Mouse (Mus musculus) embryonic fibroblast, embryonic 13.5 days (primary cell): ENCODE results near the gene Ptprd. TPM values are rescaled to one million over a fixed set of nuclear protein-coding genes. Genes with fewer than 3 reads are reported as not detected.

Experiments
- H3K27ac ChIP-seq: 2 replicates; pipeline ENCODE4 v1.5.1; 2012; ENCODE audit warnings: low read length, control low read depth, inconsistent platforms; ENCODE audit not compliant: insufficient read depth
- H3K4me1 ChIP-seq: 2 replicates; pipeline ENCODE4 v1.6.1; 2011; ENCODE audit warnings: low read length; ENCODE audit not compliant: control insufficient read depth, insufficient read depth
- H3K4me3 ChIP-seq: 2 replicates; pipeline ENCODE4 v1.5.1; 2011; ENCODE audit warnings: mild to moderate bottlenecking, control low read depth, low read length; ENCODE audit not compliant: insufficient read depth
- CTCF ChIP-seq: IDR thresholded peaks from 2 replicates; pipeline ENCODE4 v1.5.1; 2011; ENCODE audit warnings: mild to moderate bottlenecking, control low read depth, low read length, moderate library complexity, borderline replicate concordance; ENCODE audit not compliant: insufficient read depth
- POLR2A ChIP-seq: IDR thresholded peaks from 2 replicates; pipeline ENCODE4 v1.6.1; 2011; ENCODE audit warnings: low read depth, mild to moderate bottlenecking, control low read depth, low read length, moderate library complexity
- polyA plus RNA-seq: library from polyadenylated mRNA; stranded (reverse); fragments of >200 nt; gene quantifications from 2 replicates; pipeline ENCODE4 v1.2.4, GENCODE M21; 2011; ENCODE audit warnings: low read depth; ENCODE audit not compliant: missing spikeins, insufficient read length

Ptprd gene
- polyA plus RNA-seq, 1 experiment: 39.3 TPM

DNA sequence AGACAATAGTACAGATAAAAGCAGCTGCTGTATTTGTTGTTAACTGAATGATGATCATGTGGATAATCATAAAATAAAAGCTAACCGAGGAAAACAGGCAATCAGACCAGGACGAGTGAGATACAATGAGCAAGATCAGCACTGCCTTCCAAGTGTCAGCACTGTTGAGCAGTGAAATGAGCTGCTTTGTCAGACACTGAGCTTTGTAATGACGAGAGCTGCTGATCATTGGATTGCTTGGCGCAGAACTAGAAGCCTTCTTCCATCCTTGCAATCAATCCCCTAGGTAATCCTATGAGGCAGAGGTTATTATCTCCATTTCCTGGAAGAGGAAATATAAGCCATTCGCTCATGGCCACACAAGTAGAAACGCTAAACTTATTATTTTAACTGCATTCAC is 489.9 kb downstream of the Ptprd start:
- Histone ChIP-seq H3K27ac (no peak overlapping the region), H3K4me1 (no peaks in the 10 kb centered on the region), H3K4me3 (no peak overlapping the region)
- TF ChIP-seq POLR2A (no peak), CTCF (no peak)

DNA sequence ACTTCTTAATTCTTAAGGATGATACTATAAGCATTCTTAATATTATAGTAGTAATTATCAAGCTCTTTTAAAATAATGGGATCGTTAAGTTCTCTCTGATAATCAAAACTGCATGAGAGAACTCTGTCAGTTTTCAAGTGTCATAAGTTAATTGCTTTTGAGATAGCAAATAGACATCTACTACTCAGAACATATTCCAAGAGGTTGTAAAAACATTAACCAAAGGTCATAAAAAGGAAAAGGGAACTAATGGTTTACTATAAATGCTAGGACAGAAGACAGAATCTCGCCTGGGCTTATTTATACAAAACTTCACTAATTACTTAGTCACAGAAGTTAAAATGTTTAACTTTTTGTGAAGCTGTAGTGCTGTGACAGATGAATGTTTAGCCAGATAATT is 494.0 kb downstream of the Ptprd start:
- TF ChIP-seq CTCF: no peak
- TF ChIP-seq POLR2A: no peak
- no peak overlapping the region for H3K4me3 ChIP-seq
- no peak overlapping the region for H3K27ac ChIP-seq
- no peaks in the 10 kb centered on the region for H3K4me1 ChIP-seq

DNA sequence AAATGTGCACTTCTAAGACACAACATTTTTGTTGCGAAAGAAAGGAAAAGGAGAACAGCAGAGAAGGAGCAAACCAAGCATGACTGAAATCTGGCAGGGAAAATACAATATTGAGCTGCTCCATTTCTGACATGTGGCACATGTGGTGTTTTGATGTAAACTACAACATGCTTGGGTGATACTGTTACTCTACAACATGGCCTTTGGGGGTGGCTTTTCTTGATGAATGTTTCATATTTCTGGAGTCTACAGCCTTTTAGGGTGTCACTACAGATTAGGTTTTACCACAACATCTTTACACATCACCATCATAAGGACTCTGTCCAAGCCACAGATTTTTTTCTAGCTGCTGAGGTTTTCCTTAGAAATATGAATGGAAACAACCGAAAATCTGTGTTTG is 501.5 kb downstream of the Ptprd start:
- Histone ChIP-seq H3K4me3 (no peak overlapping the region), H3K27ac (no peak overlapping the region), H3K4me1 (no peaks in the 10 kb centered on the region)
- TF ChIP-seq POLR2A: no peak
- TF ChIP-seq CTCF: no peak

DNA sequence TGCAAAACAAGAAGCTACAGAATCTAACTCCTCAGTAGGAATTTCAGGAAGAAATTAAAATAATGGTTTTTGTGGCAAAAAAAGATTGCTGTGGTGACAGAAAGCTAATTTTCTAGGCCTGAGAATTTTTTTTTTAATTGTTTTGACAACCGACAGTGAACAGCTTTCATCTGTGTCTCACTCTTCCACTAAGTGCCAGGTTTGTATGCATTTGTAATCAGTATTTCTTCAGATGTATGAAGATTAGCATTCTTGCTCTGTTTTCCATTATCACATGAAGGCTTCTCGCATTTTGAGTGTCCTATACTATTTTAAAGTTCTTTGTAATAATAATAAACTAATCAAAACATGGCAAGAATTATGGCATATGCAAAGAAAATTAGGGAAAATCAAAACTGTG is 513.5 kb downstream of the Ptprd start:
- H3K4me3 ChIP-seq: no peak overlapping the region
- H3K27ac ChIP-seq: no peak overlapping the region
- no peaks in the 10 kb centered on the region for H3K4me1 ChIP-seq
- no peak for TF ChIP-seq CTCF
- TF ChIP-seq POLR2A: no peak

DNA sequence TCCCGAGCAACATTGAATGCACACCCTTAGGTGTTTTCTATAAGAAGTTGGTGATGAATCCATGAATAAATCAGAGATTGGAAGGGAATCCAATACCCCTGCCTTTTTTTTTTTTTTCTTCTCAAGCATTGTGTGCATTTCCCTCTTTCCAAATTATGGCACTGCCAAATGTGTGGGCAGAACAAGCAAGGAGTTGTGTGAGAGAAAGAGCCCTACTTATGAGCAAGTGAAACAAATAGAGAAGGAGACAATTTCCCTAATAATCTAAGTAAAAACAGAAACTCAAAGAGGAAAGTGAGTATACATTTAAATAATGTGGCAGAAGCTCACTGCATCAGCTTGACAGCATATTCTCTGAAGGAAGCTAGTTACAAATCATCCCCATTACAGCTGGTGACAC is 536.0 kb downstream of the Ptprd start:
- no peak for TF ChIP-seq POLR2A
- no peak for TF ChIP-seq CTCF
- H3K4me1 ChIP-seq: no peaks in the 10 kb centered on the region
- no peak overlapping the region for H3K27ac ChIP-seq
- no peak overlapping the region for H3K4me3 ChIP-seq

DNA sequence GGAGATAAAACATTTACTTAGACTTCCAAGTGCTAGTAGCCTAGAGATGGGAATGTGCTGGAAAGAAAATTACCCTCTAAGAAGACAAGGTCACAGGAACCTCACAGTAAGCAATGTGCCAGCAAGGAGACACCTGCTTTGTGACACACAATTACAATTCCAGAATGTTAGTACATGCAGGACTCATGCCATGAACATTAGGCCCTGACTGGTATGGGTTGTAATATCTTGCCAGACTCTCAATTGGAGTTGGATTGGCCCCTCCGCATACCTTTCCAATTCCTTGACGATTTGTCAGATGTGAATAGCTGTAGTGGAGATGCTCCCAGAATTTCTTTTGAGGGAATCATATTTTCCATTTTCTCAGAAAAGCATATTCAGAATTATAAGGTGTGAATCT is 547.0 kb downstream of the Ptprd start:
- no peak overlapping the region for H3K4me3 ChIP-seq
- TF ChIP-seq CTCF: no peak
- TF ChIP-seq POLR2A: no peak
- H3K4me1 ChIP-seq: no peaks in the 10 kb centered on the region
- no peak overlapping the region for H3K27ac ChIP-seq

DNA sequence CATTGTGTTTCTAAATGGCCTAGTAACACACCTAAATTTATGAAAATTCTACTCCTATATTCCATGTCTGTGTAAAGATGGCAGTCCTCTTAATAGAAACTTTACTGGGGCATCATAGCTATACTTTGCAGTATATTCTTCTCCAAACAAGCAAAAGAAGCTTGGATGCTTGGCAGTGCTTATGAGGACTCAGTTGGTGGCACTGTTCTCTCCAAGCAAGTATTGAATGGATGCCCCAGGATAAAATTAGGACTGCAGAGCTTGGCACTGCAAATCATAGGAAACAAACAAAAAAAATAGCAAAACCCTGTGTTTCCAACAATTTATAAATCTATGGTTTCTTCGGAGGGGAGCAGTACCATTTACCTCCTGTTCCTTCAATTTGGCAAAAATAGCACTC is 549.5 kb downstream of the Ptprd start:
- TF ChIP-seq POLR2A: no peak
- TF ChIP-seq CTCF: no peak
- H3K4me3 ChIP-seq: no peak overlapping the region
- H3K4me1 ChIP-seq: no peaks in the 10 kb centered on the region
- no peak overlapping the region for H3K27ac ChIP-seq

DNA sequence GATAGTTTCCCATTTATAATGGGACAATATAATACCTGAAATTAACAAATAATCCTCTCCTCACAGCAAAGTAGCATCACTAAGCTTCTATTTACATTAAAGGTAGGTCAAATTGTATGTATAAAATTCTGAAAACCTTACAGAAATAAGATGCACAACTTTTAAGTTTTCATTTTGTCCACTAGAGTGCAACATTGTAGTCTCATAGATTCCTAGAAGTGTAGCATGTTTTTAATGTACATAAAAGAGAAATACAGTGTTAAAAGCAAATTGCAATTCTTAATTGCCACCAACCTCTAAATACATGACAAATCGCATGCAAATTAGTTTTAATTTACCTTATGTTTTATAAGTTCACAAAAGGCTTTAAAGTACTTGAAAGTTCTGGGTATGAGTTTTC is 556.1 kb downstream of the Ptprd start:
- TF ChIP-seq CTCF (no peak), POLR2A (no peak)
- H3K4me1 ChIP-seq: no peaks in the 10 kb centered on the region
- H3K27ac ChIP-seq: no peak overlapping the region
- H3K4me3 ChIP-seq: no peak overlapping the region

DNA sequence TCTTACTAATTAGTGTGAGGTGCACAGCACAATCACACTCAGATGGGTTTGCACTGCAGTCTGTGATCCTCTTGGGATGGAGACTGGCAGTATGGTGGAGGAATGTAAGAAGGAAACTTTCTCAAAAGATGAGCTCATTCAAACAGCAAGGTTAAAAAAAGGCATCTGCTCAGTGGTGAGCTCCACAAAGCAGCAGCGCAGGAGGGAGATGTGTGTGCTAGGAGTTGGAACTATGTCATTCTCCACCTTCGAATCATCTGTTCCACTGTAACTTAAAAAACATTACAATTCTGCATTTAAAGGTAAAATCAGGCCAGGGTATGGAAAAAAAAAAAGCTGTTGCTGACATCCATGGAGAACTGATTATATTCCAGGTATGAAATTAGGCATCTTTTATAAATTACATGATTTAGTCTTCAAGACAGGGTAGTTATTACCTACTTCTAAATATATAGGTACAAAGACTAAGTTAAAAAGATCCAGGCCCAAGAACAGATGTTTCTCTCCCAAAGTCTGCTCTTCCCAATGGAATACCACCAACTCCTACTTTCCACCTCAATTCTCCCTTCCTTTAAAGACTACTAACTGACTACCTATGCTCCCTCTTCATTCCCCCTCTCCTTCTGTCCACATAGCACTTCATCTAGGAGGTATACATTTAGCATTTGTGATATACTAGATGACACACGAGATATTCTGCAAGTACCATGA is 562.0 kb downstream of the Ptprd start:
- no peaks in the 10 kb centered on the region for H3K4me1 ChIP-seq
- no peak overlapping the region for H3K27ac ChIP-seq
- no peak for TF ChIP-seq POLR2A
- TF ChIP-seq CTCF: no peak
- H3K4me3 ChIP-seq: no peak overlapping the region

DNA sequence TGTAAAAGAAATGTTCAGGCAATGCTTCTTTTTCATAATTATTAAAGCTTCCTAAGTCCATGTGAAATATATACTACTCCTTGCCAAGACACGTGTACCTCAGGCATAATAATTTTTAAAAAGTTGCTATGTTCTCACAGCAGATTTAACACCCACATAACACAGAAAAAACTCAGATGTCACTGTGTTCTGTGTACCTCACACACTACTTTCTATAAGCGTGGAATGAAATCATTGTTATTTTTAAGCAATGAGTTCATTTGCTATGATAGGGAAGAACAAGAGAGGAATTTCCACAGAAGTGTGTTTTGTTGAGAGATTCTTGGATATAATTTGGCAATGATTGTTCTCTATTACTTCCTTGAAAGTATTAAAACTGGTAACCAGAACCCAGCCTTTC is 562.9 kb downstream of the Ptprd start:
- Histone ChIP-seq H3K4me1 (no peaks in the 10 kb centered on the region), H3K4me3 (no peak overlapping the region), H3K27ac (no peak overlapping the region)
- TF ChIP-seq POLR2A: no peak
- TF ChIP-seq CTCF: no peak
